Mouse (Mus musculus): ENCODE data around the gene Cdhr3.

GRCm38 (mm10) chr12:33015103-33015502 is 77.6 kb downstream of the Cdhr3 start:
- TF ChIP-seq CHD2 (IDR thresholded peaks at IDR 0.05; ENCODE audit: low read length), result no peak
- no peak for TF ChIP-seq GATA1 (IDR thresholded peaks at IDR 0.05; ENCODE audit: low read depth, low read length)
- TF ChIP-seq ZNF384 (IDR thresholded peaks at IDR 0.05; ENCODE audit: low read depth, low read length), result no peak

Measured in MEL (cell line).